ENCODE assay signal across 29 mouse cellular contexts in genomic region chr13:113964945-113965344, GRCm38 (mm10).
DNase-seq lines count a peak whose midpoint lies in the region; ATAC-seq and TF ChIP-seq lines count a peak whose summit lies in the region.
"Had no signal": no experiment of that assay in that cellular context is flagged by ENCODE, and none has a peak within 500 bp of the region (broad histone marks: within the 10 kb centered on the region; RNA-seq: fewer than 3 reads in every experiment).

No protein-coding gene starts in this region.

- 0 out of 2 replicates have a peak, but pooled peaks have one; percentile 43 for ATAC-seq in hindbrain, embryonic 13.5 days (ENCODE audit: low FRiP score)
- no peak for ATAC-seq in limb, embryonic 11.5 days (ENCODE audit: insufficient number of reproducible peaks, low FRiP score, low TSS enrichment, low read depth)
- ATAC-seq: midbrain, embryonic 16.5 days had no signal

- no peak for TF ChIP-seq CTCF in brain, embryonic 14.5 days (IDR thresholded peaks at IDR 0.05; ENCODE audit: borderline replicate concordance, extremely low read depth, insufficient read depth, insufficient read length)

- TF ChIP-seq POLR2A in brain, embryonic 14.5 days (IDR thresholded peaks at IDR 0.05; ENCODE audit: borderline replicate concordance, extremely low read depth, insufficient read depth, insufficient read length, poor library complexity, severe bottlenecking) = no peak

- peaks cover 8% of the 10 kb centered on the region; the same call in 1 of the 2 replicates for H3K36me3 ChIP-seq in hindbrain, embryonic 13.5 days
- peaks cover 22% of the 10 kb centered on the region for H3K36me3 ChIP-seq in hindbrain, embryonic 10.5 days
- H3K36me3 ChIP-seq in limb, embryonic 11.5 days (ENCODE audit: control insufficient read depth, insufficient read depth, low read length) = no peaks in the 10 kb centered on the region
- H3K36me3 ChIP-seq in limb, embryonic 10.5 days = peaks cover 15% of the 10 kb centered on the region
- H3K36me3 ChIP-seq: lung, embryonic 15.5 days had no signal

- H3K4me1 ChIP-seq in hindbrain, embryonic 13.5 days (replicated peaks) = no peaks in the 10 kb centered on the region
- H3K4me1 ChIP-seq in hindbrain, embryonic 10.5 days (replicated peaks) = no peaks in the 10 kb centered on the region; the same call in 1 of the 2 replicates
- H3K4me1 ChIP-seq in limb, embryonic 11.5 days (ENCODE audit: control insufficient read depth, insufficient read depth, low read length) = no peaks in the 10 kb centered on the region
- H3K4me1 ChIP-seq in limb, embryonic 10.5 days = peaks cover 5% of the 10 kb centered on the region; the same call in 1 of the 2 replicates
- H3K4me1 ChIP-seq: forebrain, embryonic 10.5 days; lung, embryonic 15.5 days had no signal

- no peak overlapping the region for H3K4me3 ChIP-seq in hindbrain, embryonic 13.5 days
- no peak overlapping the region for H3K4me3 ChIP-seq in hindbrain, embryonic 10.5 days
- H3K4me3 ChIP-seq in limb, embryonic 11.5 days (ENCODE audit: low read depth, low read length) = no peak overlapping the region
- no peak overlapping the region for H3K4me3 ChIP-seq in limb, embryonic 10.5 days
- H3K4me3 ChIP-seq: forebrain, embryonic 10.5 days; gastrocnemius, adult 2 months; heart, adult 2 months; heart, embryonic 12.5 days; layer of hippocampus, adult 2 months; limb, embryonic 13.5 days; lung, embryonic 15.5 days; midbrain, embryonic 10.5 days; myocyte had no signal

- no peak for DNase-seq in hindbrain, embryonic 10.5 days (ENCODE audit: low spot score)
- peak; percentile 18 for DNase-seq in limb, embryonic 11.5 days (ENCODE audit: low spot score)
- no peak for DNase-seq in limb, embryonic 10.5 days (ENCODE audit: low spot score)
- DNase-seq in brain, adult 2 months (ENCODE audit: low read depth, low spot score) = peak; percentile 56
- DNase-seq in brain, embryonic 14.5 days (ENCODE audit: low read depth) = peak; percentile 31
- DNase-seq in kidney, adult 18-20 months = no peak
- DNase-seq: adrenal gland, postnatal 25 days; B cell, adult 2 months; cerebellum, adult 2 months; cerebellum, postnatal 14 days; gastrocnemius, adult 2 months; heart, adult 2 months; heart, postnatal 4 days; kidney, adult 2 months; kidney, postnatal 36 days; layer of hippocampus, postnatal 36 days; right cerebral cortex, postnatal 4 days; thymus, adult 2 months; thymus, postnatal 36 days had no signal

- no peaks in the 10 kb centered on the region for H3K9me3 ChIP-seq in hindbrain, embryonic 13.5 days
- H3K9me3 ChIP-seq in hindbrain, embryonic 10.5 days = no peaks in the 10 kb centered on the region
- no peaks in the 10 kb centered on the region for H3K9me3 ChIP-seq in limb, embryonic 11.5 days (ENCODE audit: control insufficient read depth, low read length)
- H3K9me3 ChIP-seq in limb, embryonic 10.5 days (replicated peaks) = no peaks in the 10 kb centered on the region
- H3K9me3 ChIP-seq: forebrain, embryonic 10.5 days; heart, embryonic 12.5 days; limb, embryonic 13.5 days; lung, embryonic 15.5 days; midbrain, embryonic 10.5 days had no signal

- no peak overlapping the region for H3K9ac ChIP-seq in hindbrain, embryonic 13.5 days
- no peak overlapping the region for H3K9ac ChIP-seq in limb, embryonic 11.5 days (ENCODE audit: low read length)
- H3K9ac ChIP-seq: heart, embryonic 12.5 days; limb, embryonic 13.5 days; lung, embryonic 15.5 days had no signal

- no peaks in the 10 kb centered on the region for H3K27me3 ChIP-seq in hindbrain, embryonic 13.5 days
- no peaks in the 10 kb centered on the region for H3K27me3 ChIP-seq in hindbrain, embryonic 10.5 days (ENCODE audit: insufficient read depth, poor library complexity, severe bottlenecking)
- no peaks in the 10 kb centered on the region for H3K27me3 ChIP-seq in limb, embryonic 11.5 days (ENCODE audit: control insufficient read depth, insufficient read depth, low read length)
- H3K27me3 ChIP-seq in limb, embryonic 10.5 days (ENCODE audit: low read depth, poor library complexity, severe bottlenecking) = no peaks in the 10 kb centered on the region
- H3K27me3 ChIP-seq: heart, embryonic 12.5 days; limb, embryonic 13.5 days; lung, embryonic 15.5 days had no signal

- no peak overlapping the region for H3K4me2 ChIP-seq in hindbrain, embryonic 13.5 days
- H3K4me2 ChIP-seq in limb, embryonic 11.5 days (ENCODE audit: low read depth, severe bottlenecking) = no peak overlapping the region
- H3K4me2 ChIP-seq: heart, embryonic 12.5 days; limb, embryonic 13.5 days; liver, embryonic 11.5 days; lung, embryonic 15.5 days had no signal

- WGBS in hindbrain, embryonic 13.5 days = 84% methylated on average over 9 of the region's 9 CpGs
- WGBS in hindbrain, embryonic 10.5 days = 91% methylated on average over 9 of the region's 9 CpGs
- 90% methylated on average over 9 of the region's 9 CpGs for WGBS in limb, embryonic 11.5 days
- WGBS in limb, embryonic 10.5 days = 85% methylated on average over 9 of the region's 9 CpGs

- H3K27ac ChIP-seq in hindbrain, embryonic 13.5 days = no peak overlapping the region
- H3K27ac ChIP-seq in hindbrain, embryonic 10.5 days = no peak overlapping the region
- no peak overlapping the region for H3K27ac ChIP-seq in limb, embryonic 11.5 days (replicated peaks; ENCODE audit: low read depth, low read length)
- no peak overlapping the region for H3K27ac ChIP-seq in limb, embryonic 10.5 days
- H3K27ac ChIP-seq: forebrain, embryonic 10.5 days; gastrocnemius, adult 2 months; heart, adult 2 months; layer of hippocampus, adult 2 months; limb, embryonic 13.5 days; lung, embryonic 15.5 days; midbrain, embryonic 10.5 days had no signal

Comparison
In these comparisons a context has a peak if more than half of its experiments do, and no peak if none do; other contexts are left out.
1. DNase-seq: peak in limb, embryonic 11.5 days (single experiment), brain, adult 2 months (single experiment) and brain, embryonic 14.5 days (single experiment); none in hindbrain, embryonic 10.5 days (single experiment), limb, embryonic 10.5 days (single experiment) and kidney, adult 18-20 months (single experiment).